Mouse (Mus musculus): Measurements from ENCODE around the gene Pigl. TPM values are rescaled to one million over a fixed set of nuclear protein-coding genes. Genes with fewer than 3 reads are reported as not detected.

The Pigl gene
- polyA plus RNA-seq, 1 experiment from 2014 or later = 12.4 TPM

Other genes starting within 250 kb of the Pigl start
- gene Adora2b, start 209.5 kb upstream of the Pigl start, polyA plus RNA-seq (2015; fragmentation: Nextera tagmentation; extraction: Ambion mirVana) = 3.3 and 4.0 TPM in 2 replicates
- 21.4 and 22.3 TPM in 2 replicates for gene Zswim7, start 177.1 kb upstream of the Pigl start, polyA plus RNA-seq (2015; fragmentation: Nextera tagmentation; extraction: Ambion mirVana)
- gene Ttc19, start 177.0 kb upstream of the Pigl start, polyA plus RNA-seq (2015; fragmentation: Nextera tagmentation; extraction: Ambion mirVana) = 21.1 and 21.7 TPM in 2 replicates
- 168 and 172 TPM in 2 replicates for gene Ncor1, start 81 bp downstream of the Pigl start, polyA plus RNA-seq (2015; fragmentation: Nextera tagmentation; extraction: Ambion mirVana)
- gene Cenpv, start 80.8 kb downstream of the Pigl start, polyA plus RNA-seq (2015; fragmentation: Nextera tagmentation; extraction: Ambion mirVana) = 19.4 and 20.0 TPM in 2 replicates
- 3,192 and 3,248 TPM in 2 replicates for gene Ubb, start 92.7 kb downstream of the Pigl start, polyA plus RNA-seq (2015; fragmentation: Nextera tagmentation; extraction: Ambion mirVana)
- 3.5 and 6.4 TPM in 2 replicates for gene Trpv2, start 116.0 kb downstream of the Pigl start, polyA plus RNA-seq (2015; fragmentation: Nextera tagmentation; extraction: Ambion mirVana)
- 14.3 and 15.7 TPM in 2 replicates for gene Lrrc75a, start 190.1 kb downstream of the Pigl start, polyA plus RNA-seq (2015; fragmentation: Nextera tagmentation; extraction: Ambion mirVana)
- 67.3 and 70.4 TPM in 2 replicates for gene Mmgt2, start 190.2 kb downstream of the Pigl start, polyA plus RNA-seq (2015; fragmentation: Nextera tagmentation; extraction: Ambion mirVana)